In the genomic region with DNA sequence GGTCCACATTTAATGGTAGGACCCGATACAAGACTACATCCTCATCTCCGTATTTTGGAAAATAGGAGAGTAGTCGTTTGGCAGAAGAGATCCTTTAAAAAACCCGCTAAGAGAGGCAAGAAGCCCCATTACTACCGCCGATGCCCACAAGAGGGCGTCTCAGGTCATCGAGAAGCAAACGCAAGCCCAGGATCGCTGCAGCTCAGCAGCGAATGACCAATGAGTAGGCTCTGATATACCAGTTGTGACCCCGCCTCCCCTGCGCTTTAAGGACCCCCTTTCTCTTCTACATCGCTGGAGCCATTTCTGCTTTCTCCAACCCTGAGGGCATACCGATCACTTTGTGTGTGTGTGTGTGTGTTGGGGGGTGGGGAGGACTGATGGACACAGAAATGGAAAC, we compare ENCODE assay signal across 8 mouse cellular contexts.
DNase-seq lines count a peak whose midpoint lies in the region; ATAC-seq and TF ChIP-seq lines count a peak whose summit lies in the region.

No protein-coding gene starts in this region.

- H3K27ac ChIP-seq in embryonic facial prominence, embryonic 13.5 days: no peak overlapping the region
- H3K27ac ChIP-seq in heart, embryonic 10.5 days: no peak overlapping the region
- H3K27ac ChIP-seq in kidney, embryonic 14.5 days (ENCODE audit: low read depth, low read length): no peak overlapping the region
- no peak overlapping the region for H3K27ac ChIP-seq in limb, embryonic 14.5 days (replicated peaks; ENCODE audit: low read depth, low read length)
- H3K27ac ChIP-seq in midbrain, postnatal 0 days (ENCODE audit: low read depth, low read length): 0 out of 2 replicates have a peak overlapping the region, but pooled peaks have one; percentile 19

- H3K4me2 ChIP-seq in embryonic facial prominence, embryonic 13.5 days: peak overlapping the region; percentile 55
- peak overlapping the region; percentile 44 for H3K4me2 ChIP-seq in kidney, embryonic 14.5 days (replicated peaks; ENCODE audit: low read depth, low read length)
- peak overlapping the region; percentile 69 for H3K4me2 ChIP-seq in limb, embryonic 14.5 days (replicated peaks; ENCODE audit: low read depth, low read length, severe bottlenecking)
- H3K4me2 ChIP-seq in midbrain, postnatal 0 days (ENCODE audit: low read depth, low read length, poor library complexity, severe bottlenecking): peak overlapping the region; percentile 61

- DNase-seq in 416B (ENCODE audit: low read depth): peak; percentile 78
- peak; percentile 71 to 78 for DNase-seq in adrenal gland, postnatal 4 days (ENCODE audit: low spot score in 2 of 2)
- DNase-seq in heart, embryonic 10.5 days (ENCODE audit: low spot score): peak; percentile 92
- DNase-seq in limb, embryonic 14.5 days (ENCODE audit: low spot score): peak; percentile 95
- peak; percentile 96 for DNase-seq in midbrain, postnatal 0 days (ENCODE audit: low spot score)
- DNase-seq in spleen, postnatal 10 days (ENCODE audit: low spot score in 2 of 2): peak; percentile 67 to 90

- peaks cover 8% of the 10 kb centered on the region; the same call in 1 of the 2 replicates for H3K4me1 ChIP-seq in embryonic facial prominence, embryonic 13.5 days
- peaks cover 4% of the 10 kb centered on the region; the same call in 1 of the 2 replicates for H3K4me1 ChIP-seq in heart, embryonic 10.5 days
- no peaks in the 10 kb centered on the region for H3K4me1 ChIP-seq in kidney, embryonic 14.5 days (ENCODE audit: control insufficient read depth, insufficient read depth, low read length)
- peaks cover 6% of the 10 kb centered on the region; the same call in 1 of the 2 replicates for H3K4me1 ChIP-seq in limb, embryonic 14.5 days (ENCODE audit: control insufficient read depth, insufficient read depth, low read length)
- 0 out of 2 replicates have a peak, but pooled peaks cover 4% of the 10 kb centered on the region for H3K4me1 ChIP-seq in midbrain, postnatal 0 days (ENCODE audit: insufficient read depth, low read length)

- H3K27me3 ChIP-seq in embryonic facial prominence, embryonic 13.5 days: peaks cover 18% of the 10 kb centered on the region; the same call in 1 of the 2 replicates
- H3K27me3 ChIP-seq in heart, embryonic 10.5 days (ENCODE audit: insufficient read depth, poor library complexity, severe bottlenecking): peaks cover 34% of the 10 kb centered on the region
- H3K27me3 ChIP-seq in kidney, embryonic 14.5 days (ENCODE audit: control insufficient read depth, insufficient read depth, low read length): no peaks in the 10 kb centered on the region
- H3K27me3 ChIP-seq in limb, embryonic 14.5 days (ENCODE audit: control insufficient read depth, insufficient read depth, low read length): no peaks in the 10 kb centered on the region
- H3K27me3 ChIP-seq in midbrain, postnatal 0 days (ENCODE audit: insufficient read depth, low read length): no peaks in the 10 kb centered on the region

- H3K9ac ChIP-seq in embryonic facial prominence, embryonic 13.5 days: no peak overlapping the region; the same call in 1 of the 2 replicates
- H3K9ac ChIP-seq in kidney, embryonic 14.5 days (ENCODE audit: low read depth, low read length): no peak overlapping the region
- H3K9ac ChIP-seq in limb, embryonic 14.5 days (ENCODE audit: low read depth, low read length, severe bottlenecking): peak overlapping the region; percentile 45
- peak overlapping the region; percentile 50; the same call in 1 of the 2 replicates for H3K9ac ChIP-seq in midbrain, postnatal 0 days (replicated peaks; ENCODE audit: low read length, poor library complexity, severe bottlenecking)

- no peaks in the 10 kb centered on the region for H3K9me3 ChIP-seq in embryonic facial prominence, embryonic 13.5 days
- no peaks in the 10 kb centered on the region for H3K9me3 ChIP-seq in heart, embryonic 10.5 days
- no peaks in the 10 kb centered on the region for H3K9me3 ChIP-seq in kidney, embryonic 14.5 days (ENCODE audit: control insufficient read depth, low read length)
- H3K9me3 ChIP-seq in limb, embryonic 14.5 days (ENCODE audit: control insufficient read depth, low read length): no peaks in the 10 kb centered on the region
- H3K9me3 ChIP-seq in midbrain, postnatal 0 days (ENCODE audit: low read length): no peaks in the 10 kb centered on the region

- ATAC-seq in embryonic facial prominence, embryonic 13.5 days (ENCODE audit: insufficient number of reproducible peaks, insufficient read depth, low FRiP score, low TSS enrichment, low read depth): peak; percentile 73
- ATAC-seq in kidney, embryonic 14.5 days (ENCODE audit: low FRiP score, low TSS enrichment): peak; percentile 89
- peak; percentile 87 for ATAC-seq in limb, embryonic 14.5 days (ENCODE audit: low FRiP score, low read depth)
- ATAC-seq in midbrain, postnatal 0 days (ENCODE audit: low FRiP score): peak; percentile 92

- no peaks in the 10 kb centered on the region for H3K36me3 ChIP-seq in embryonic facial prominence, embryonic 13.5 days
- H3K36me3 ChIP-seq in heart, embryonic 10.5 days: no peaks in the 10 kb centered on the region
- H3K36me3 ChIP-seq in kidney, embryonic 14.5 days (ENCODE audit: control insufficient read depth, insufficient read depth, low read length): no peaks in the 10 kb centered on the region
- no peaks in the 10 kb centered on the region for H3K36me3 ChIP-seq in limb, embryonic 14.5 days (ENCODE audit: control insufficient read depth, insufficient read depth, low read length)
- H3K36me3 ChIP-seq in midbrain, postnatal 0 days (ENCODE audit: insufficient read depth, low read length): no peaks in the 10 kb centered on the region

- 2% methylated on average over 15 of the region's 15 CpGs for WGBS in embryonic facial prominence, embryonic 13.5 days
- WGBS in heart, embryonic 10.5 days: 3% methylated on average over 15 of the region's 15 CpGs
- 3% methylated on average over 15 of the region's 15 CpGs for WGBS in kidney, embryonic 14.5 days
- 1% methylated on average over 15 of the region's 15 CpGs for WGBS in limb, embryonic 14.5 days
- under 1% methylated on average over 15 of the region's 15 CpGs for WGBS in midbrain, postnatal 0 days

- H3K4me3 ChIP-seq in embryonic facial prominence, embryonic 13.5 days: peak overlapping the region; percentile 36
- peak overlapping the region; percentile 57 for H3K4me3 ChIP-seq in heart, embryonic 10.5 days
- peak overlapping the region; percentile 31 for H3K4me3 ChIP-seq in kidney, embryonic 14.5 days (ENCODE audit: low read length)
- H3K4me3 ChIP-seq in limb, embryonic 14.5 days (replicated peaks; ENCODE audit: low read length): peak overlapping the region; percentile 40
- peak overlapping the region; percentile 31 for H3K4me3 ChIP-seq in midbrain, postnatal 0 days (ENCODE audit: low read depth, low read length)

- peak; percentile 94 for TF ChIP-seq CTCF in midbrain, postnatal 0 days (IDR thresholded peaks at IDR 0.05)

- TF ChIP-seq POLR2A in limb, embryonic 14.5 days (IDR thresholded peaks at IDR 0.05; ENCODE audit: borderline replicate concordance, extremely low read depth, insufficient read depth, insufficient read length): peak; percentile 31; the same call in 1 of the 2 replicates

Comparison
In these comparisons a context has a peak if more than half of its experiments do, and no peak if none do; other contexts are left out.
1. H3K9ac ChIP-seq: peak in limb, embryonic 14.5 days (single experiment) and midbrain, postnatal 0 days (single experiment); none in embryonic facial prominence, embryonic 13.5 days (single experiment) and kidney, embryonic 14.5 days (single experiment).
2. Peak in every context shown above with its lines, with median percentiles within 50 percentile points of each other: DNase-seq, ATAC-seq, H3K4me2 ChIP-seq and H3K4me3 ChIP-seq.